ENCODE assay signal across 13 mouse cellular contexts in genomic region chr12:44675003-44675402, GRCm38 (mm10).
A peak's percentile ranks its signal among the peaks of the same experiment; 100 is the strongest.
DNase-seq lines count a peak whose midpoint lies in the region; ATAC-seq and TF ChIP-seq lines count a peak whose summit lies in the region.
"Had no signal": no experiment of that assay in that cellular context is flagged by ENCODE, and none has a peak within 500 bp of the region (broad histone marks: within the 10 kb centered on the region; RNA-seq: fewer than 3 reads in every experiment).

No protein-coding gene starts in this region.

- H3K4me2 ChIP-seq in forebrain, postnatal 0 days (ENCODE audit: low read depth): no peak overlapping the region
- H3K4me2 ChIP-seq in forebrain, embryonic 13.5 days: no peak overlapping the region
- no peak overlapping the region for H3K4me2 ChIP-seq in midbrain, embryonic 11.5 days
- no peak overlapping the region for H3K4me2 ChIP-seq in midbrain, embryonic 13.5 days (replicated peaks)
- H3K4me2 ChIP-seq: heart, embryonic 15.5 days had no signal

- no peak for DNase-seq in forebrain, postnatal 0 days
- DNase-seq in midbrain, embryonic 11.5 days (ENCODE audit: low spot score, missing footprints): peak; percentile 77
- DNase-seq in mesoderm, embryonic 11.5 days (ENCODE audit: low read depth, low spot score): peak; percentile 21
- DNase-seq in left cerebral cortex, adult 9 months (ENCODE audit: low spot score in 2 of 2): no peak
- no peak for DNase-seq in frontal cortex, postnatal 10 days (ENCODE audit: low spot score in 2 of 2)
- DNase-seq: thymus, postnatal 25 days had no signal

- H3K4me3 ChIP-seq in forebrain, postnatal 0 days (ENCODE audit: low read depth, low read length): no peak overlapping the region
- H3K4me3 ChIP-seq in forebrain, embryonic 13.5 days: no peak overlapping the region
- no peak overlapping the region for H3K4me3 ChIP-seq in midbrain, embryonic 11.5 days (ENCODE audit: low read depth, low read length)
- no peak overlapping the region for H3K4me3 ChIP-seq in midbrain, embryonic 13.5 days (replicated peaks)
- H3K4me3 ChIP-seq in cortical plate, adult 2 months (ENCODE audit: insufficient read depth, low read length): no peak overlapping the region
- H3K4me3 ChIP-seq: forebrain, embryonic 10.5 days; heart, embryonic 15.5 days had no signal

- TF ChIP-seq POLR2A in cortical plate, adult 2 months (IDR thresholded peaks at IDR 0.05; ENCODE audit: extremely low read depth, insufficient read depth, low read length): no peak

- H3K27me3 ChIP-seq in forebrain, postnatal 0 days (ENCODE audit: insufficient read depth, low read length): no peaks in the 10 kb centered on the region
- no peaks in the 10 kb centered on the region for H3K27me3 ChIP-seq in forebrain, embryonic 13.5 days
- no peaks in the 10 kb centered on the region for H3K27me3 ChIP-seq in midbrain, embryonic 11.5 days (ENCODE audit: control insufficient read depth, insufficient read depth, low read length)
- H3K27me3 ChIP-seq in midbrain, embryonic 13.5 days: no peaks in the 10 kb centered on the region
- H3K27me3 ChIP-seq: heart, embryonic 15.5 days had no signal

- no peak overlapping the region for H3K27ac ChIP-seq in forebrain, postnatal 0 days (ENCODE audit: low read depth, low read length)
- H3K27ac ChIP-seq in forebrain, embryonic 13.5 days: no peak overlapping the region
- H3K27ac ChIP-seq in midbrain, embryonic 11.5 days (ENCODE audit: low read depth, low read length): no peak overlapping the region
- no peak overlapping the region for H3K27ac ChIP-seq in midbrain, embryonic 13.5 days
- H3K27ac ChIP-seq in cortical plate, adult 2 months (ENCODE audit: insufficient read depth, low read length): no peak overlapping the region
- H3K27ac ChIP-seq: forebrain, embryonic 10.5 days; heart, embryonic 15.5 days; liver, embryonic 14.5 days had no signal

- ATAC-seq in forebrain, postnatal 0 days: no peak
- no peak for ATAC-seq in forebrain, embryonic 13.5 days
- no peak for ATAC-seq in midbrain, embryonic 11.5 days (ENCODE audit: low FRiP score)
- no peak for ATAC-seq in midbrain, embryonic 13.5 days

- H3K4me1 ChIP-seq in forebrain, postnatal 0 days (ENCODE audit: insufficient read depth): no peaks in the 10 kb centered on the region
- no peaks in the 10 kb centered on the region for H3K4me1 ChIP-seq in forebrain, embryonic 13.5 days
- H3K4me1 ChIP-seq in midbrain, embryonic 11.5 days (ENCODE audit: control insufficient read depth, insufficient read depth, low read length): no peaks in the 10 kb centered on the region
- H3K4me1 ChIP-seq in midbrain, embryonic 13.5 days (replicated peaks): no peaks in the 10 kb centered on the region
- no peaks in the 10 kb centered on the region for H3K4me1 ChIP-seq in cortical plate, adult 2 months (ENCODE audit: control insufficient read depth, insufficient read depth, low read length)
- H3K4me1 ChIP-seq: forebrain, embryonic 10.5 days; heart, embryonic 15.5 days had no signal

- TF ChIP-seq CTCF in forebrain, postnatal 0 days (IDR thresholded peaks at IDR 0.05; ENCODE audit: low read depth): peak; percentile 30; the same call in 1 of the 2 replicates
- TF ChIP-seq CTCF in cortical plate, adult 2 months (IDR thresholded peaks at IDR 0.05; ENCODE audit: extremely low read depth, insufficient read depth, low read length): 0 out of 2 replicates have a peak, but pooled peaks have one; percentile 6

- no peaks in the 10 kb centered on the region for H3K9me3 ChIP-seq in forebrain, postnatal 0 days (ENCODE audit: low read length)
- H3K9me3 ChIP-seq in forebrain, embryonic 13.5 days (replicated peaks): no peaks in the 10 kb centered on the region
- no peaks in the 10 kb centered on the region for H3K9me3 ChIP-seq in midbrain, embryonic 11.5 days (ENCODE audit: control insufficient read depth, low read length)
- H3K9me3 ChIP-seq in midbrain, embryonic 13.5 days: no peaks in the 10 kb centered on the region
- H3K9me3 ChIP-seq: forebrain, embryonic 10.5 days; heart, embryonic 15.5 days had no signal

- no peaks in the 10 kb centered on the region for H3K36me3 ChIP-seq in forebrain, postnatal 0 days (ENCODE audit: insufficient read depth)
- no peaks in the 10 kb centered on the region for H3K36me3 ChIP-seq in forebrain, embryonic 13.5 days (ENCODE audit: poor library complexity, severe bottlenecking)
- H3K36me3 ChIP-seq in midbrain, embryonic 11.5 days (ENCODE audit: control insufficient read depth, insufficient read depth, low read length): no peaks in the 10 kb centered on the region
- H3K36me3 ChIP-seq in midbrain, embryonic 13.5 days: no peaks in the 10 kb centered on the region
- H3K36me3 ChIP-seq: forebrain, embryonic 10.5 days; G1E; heart, embryonic 15.5 days had no signal

- no peak overlapping the region for H3K9ac ChIP-seq in forebrain, postnatal 0 days
- no peak overlapping the region for H3K9ac ChIP-seq in forebrain, embryonic 13.5 days
- H3K9ac ChIP-seq in midbrain, embryonic 11.5 days (ENCODE audit: low read length): no peak overlapping the region
- H3K9ac ChIP-seq in midbrain, embryonic 13.5 days (replicated peaks): no peak overlapping the region
- H3K9ac ChIP-seq: heart, embryonic 15.5 days; liver, embryonic 14.5 days had no signal

Comparison
In these comparisons a context has a peak if more than half of its experiments do, and no peak if none do; other contexts are left out.
1. DNase-seq: peak in midbrain, embryonic 11.5 days (single experiment) and mesoderm, embryonic 11.5 days (single experiment); none in forebrain, postnatal 0 days (single experiment), left cerebral cortex, adult 9 months (0 of 2) and frontal cortex, postnatal 10 days (0 of 2).